Mouse (Mus musculus) urinary bladder, postnatal 4 days (tissue): ENCODE results near the gene Supt5.

Source experiments
- DNase-seq, 2 experiments: peaks; one replicate each; pipeline ENCODE4 v3.0.0; 2021 to 2022; ENCODE audit warnings: low spot score in 2 of 2

The Supt5 gene

GRCm38 (mm10) chr7:28374647-28375046 lies 36.1 kb upstream of the Supt5 start:
- DNase-seq: no peak

GRCm38 (mm10) chr7:28373891-28374495 lies 35.4 kb upstream of the Supt5 start:
- no peak for DNase-seq

GRCm38 (mm10) chr7:28373131-28373581 lies 34.6 kb upstream of the Supt5 start:
- DNase-seq: peak; percentile 62 to 76

GRCm38 (mm10) chr7:28372251-28373108 lies 33.9 kb upstream of the Supt5 start, which contains the start of gene Plekhg2:
TSS of gene Plekhg2 (minus strand) at chr7:28372599.
- DNase-seq: peak; percentile 97 to 99

GRCm38 (mm10) chr7:28371514-28371989 lies 33.0 kb upstream of the Supt5 start:
- DNase-seq: peak; percentile 67 to 75

GRCm38 (mm10) chr7:28370977-28371513 lies 32.5 kb upstream of the Supt5 start:
- DNase-seq: no peak

GRCm38 (mm10) chr7:28370051-28370450 lies 31.5 kb upstream of the Supt5 start:
- no peak for DNase-seq

GRCm38 (mm10) chr7:28368276-28368920 lies 29.9 kb upstream of the Supt5 start:
- no peak for DNase-seq

GRCm38 (mm10) chr7:28367663-28368275 lies 29.2 kb upstream of the Supt5 start:
- DNase-seq: no peak

GRCm38 (mm10) chr7:28362441-28363060 lies 24.0 kb upstream of the Supt5 start:
- DNase-seq: no peak

- no peak for DNase-seq
These were observed 23.2 kb upstream of the Supt5 start for GRCm38 (mm10) chr7:28361647-28362341.

- no peak for DNase-seq
These were observed 21.7 kb upstream of the Supt5 start for GRCm38 (mm10) chr7:28360291-28360690.

GRCm38 (mm10) chr7:28359854-28360253 lies 21.3 kb upstream of the Supt5 start:
- no peak for DNase-seq

- DNase-seq: no peak
These were observed 19.9 kb upstream of the Supt5 start for GRCm38 (mm10) chr7:28358431-28358830.

- peak in 1 of 2 experiments; percentile 21 for DNase-seq
These were observed 19.4 kb upstream of the Supt5 start for GRCm38 (mm10) chr7:28357984-28358383.

- peak; percentile 76 to 83 for DNase-seq
These were observed 18.4 kb upstream of the Supt5 start for GRCm38 (mm10) chr7:28356981-28357380.

GRCm38 (mm10) chr7:28355221-28355620 lies 16.7 kb upstream of the Supt5 start:
- DNase-seq: no peak

- DNase-seq: no peak
These were observed 16.1 kb upstream of the Supt5 start for GRCm38 (mm10) chr7:28354596-28354995.

GRCm38 (mm10) chr7:28354113-28354581 lies 15.6 kb upstream of the Supt5 start:
- no peak for DNase-seq

GRCm38 (mm10) chr7:28353267-28353666 lies 14.7 kb upstream of the Supt5 start:
- DNase-seq: no peak
